Mouse (Mus musculus): ENCODE results near the gene Ankrd23.

GRCm38 (mm10) chr1:36573524-36573923 lies 36.8 kb upstream of the Ankrd23 start:
- TF ChIP-seq CTCF (IDR thresholded peaks at IDR 0.05; ENCODE audit: borderline replicate concordance, insufficient read depth, low read depth, low read length): no peak
- no peak for TF ChIP-seq POLR2A (IDR thresholded peaks at IDR 0.05; ENCODE audit: borderline replicate concordance, insufficient read depth, low read length)
